Mouse (Mus musculus): ENCODE data around the gene Nfu1.

GRCm38 (mm10) chr6:87075092-87075685 lies 66.2 kb downstream of the Nfu1 start:
- TF ChIP-seq POLR2A (IDR thresholded peaks at IDR 0.05; ENCODE audit: low read depth, low read length) (no peak), CTCF (conservative IDR thresholded peaks at IDR 0.05; ENCODE audit: insufficient read depth, insufficient read length, low read depth, low read length) (no peak)

Measured in kidney, adult 2 months (tissue).